Mouse (Mus musculus) small intestine, adult 2 months (tissue): Measurements from ENCODE around the gene Hook2.

Experiments
- CTCF ChIP-seq: fragments of 200-500 bp; IDR thresholded peaks from 2 replicates; pipeline ENCODE4 v1.5.1; 2012; ENCODE audit warnings: low read depth, mild to moderate bottlenecking, control low read depth, inconsistent platforms, low read length, moderate library complexity, mixed read lengths; ENCODE audit not compliant: insufficient replicate concordance, insufficient read length; ENCODE audit errors: extremely low read depth
- POLR2A ChIP-seq: fragments of 200-500 bp; IDR thresholded peaks from 2 replicates; pipeline ENCODE4 v1.6.1; 2012; ENCODE audit warnings: low read depth, mild to moderate bottlenecking, control low read depth, inconsistent platforms, low read length, moderate library complexity

- TF ChIP-seq CTCF (no peak), POLR2A (no peak)
Observed at GRCm38 (mm10) chr8:84987903-84988302, 2.5 kb upstream of the Hook2 start.
